Mouse (Mus musculus): ENCODE measurements around the gene Olfr1412. TPM values are rescaled to one million over a fixed set of nuclear protein-coding genes. Genes with fewer than 3 reads are reported as not detected.

Gene Olfr1412
- polyA plus RNA-seq, 1 experiment from 2014 or later, result not detected

DNA sequence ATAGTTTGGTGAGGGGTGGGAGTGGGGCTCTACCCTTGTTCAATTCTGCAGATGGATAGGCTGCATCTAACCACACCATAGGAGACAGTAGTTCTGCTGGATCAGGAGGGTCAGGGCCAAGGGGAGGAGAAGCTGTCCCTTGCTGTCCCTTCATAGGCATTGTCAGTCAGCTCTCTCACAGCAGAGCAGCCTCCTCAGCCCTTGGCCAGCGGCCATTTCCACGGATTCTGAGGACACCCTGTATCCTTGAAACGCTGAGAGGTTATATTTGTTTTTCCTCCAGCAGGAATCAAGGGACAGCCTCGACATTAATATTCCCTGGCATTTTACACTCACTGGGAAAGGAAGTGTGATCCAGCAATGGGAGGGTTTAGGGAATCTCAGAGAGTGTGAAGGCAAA lies 32.8 kb downstream of the Olfr1412 start:
- H3K9me3 ChIP-seq (replicated peaks), result no peaks in the 10 kb centered on the region
- no peak for DNase-seq (ENCODE audit: low spot score)
- no peaks in the 10 kb centered on the region for H3K27me3 ChIP-seq (ENCODE audit: low read depth, poor library complexity, severe bottlenecking)
- no peaks in the 10 kb centered on the region for H3K36me3 ChIP-seq
- H3K4me3 ChIP-seq, result no peak overlapping the region
- 73% methylated on average over 4 of the region's 4 CpGs for WGBS
- H3K4me1 ChIP-seq, result no peaks in the 10 kb centered on the region
- H3K27ac ChIP-seq, result no peak overlapping the region

DNA sequence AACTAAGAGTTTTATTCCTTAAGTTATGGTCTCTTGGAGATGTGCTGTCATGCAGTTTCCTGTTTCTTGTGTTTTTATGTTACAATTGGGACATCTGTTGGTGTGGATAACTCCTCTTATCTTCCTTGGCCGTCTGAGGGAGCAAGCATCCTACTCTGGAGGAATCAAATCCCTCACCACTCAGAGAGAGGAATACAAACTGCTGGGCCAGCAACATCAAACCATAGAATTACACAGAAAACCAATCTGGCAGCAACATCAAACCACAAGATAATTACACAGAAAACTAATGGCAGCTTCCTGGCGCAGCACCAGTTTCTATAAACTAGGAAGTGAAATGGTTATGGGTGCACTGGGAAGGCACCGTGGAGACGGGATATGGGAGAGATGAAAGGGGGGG lies 42.6 kb downstream of the Olfr1412 start:
- Histone ChIP-seq H3K36me3 (no peaks in the 10 kb centered on the region), H3K9me3 (replicated peaks) (no peaks in the 10 kb centered on the region), H3K27me3 (ENCODE audit: low read depth, poor library complexity, severe bottlenecking) (no peaks in the 10 kb centered on the region), H3K4me1 (no peaks in the 10 kb centered on the region), H3K4me3 (no peak overlapping the region), H3K27ac (no peak overlapping the region)
- DNase-seq (ENCODE audit: low spot score), result no peak
- 76% methylated on average over 4 of the region's 4 CpGs for WGBS

DNA sequence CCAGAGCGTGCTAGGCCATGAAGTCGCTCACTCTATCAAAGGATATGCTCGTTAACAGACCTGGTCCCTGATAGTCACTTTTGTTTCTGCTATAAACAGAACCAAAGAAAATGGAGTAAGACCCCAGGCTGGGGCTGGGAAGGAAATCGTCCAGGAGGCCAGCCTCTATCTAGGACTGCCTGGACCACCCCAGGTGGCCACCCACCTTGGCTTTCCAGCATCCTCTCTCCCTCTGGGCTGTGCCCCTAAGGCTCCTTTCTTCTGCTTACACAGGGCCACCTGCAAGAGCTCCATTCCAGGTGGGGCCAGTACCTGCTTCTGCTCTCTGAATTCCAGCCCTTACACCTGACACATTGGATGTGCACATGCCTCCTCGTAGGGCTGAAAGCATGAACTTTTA lies 46.6 kb downstream of the Olfr1412 start:
- H3K9me3 ChIP-seq (replicated peaks), result no peaks in the 10 kb centered on the region
- WGBS, result 79% methylated on average over 5 of the region's 5 CpGs
- no peak for DNase-seq (ENCODE audit: low spot score)

DNA sequence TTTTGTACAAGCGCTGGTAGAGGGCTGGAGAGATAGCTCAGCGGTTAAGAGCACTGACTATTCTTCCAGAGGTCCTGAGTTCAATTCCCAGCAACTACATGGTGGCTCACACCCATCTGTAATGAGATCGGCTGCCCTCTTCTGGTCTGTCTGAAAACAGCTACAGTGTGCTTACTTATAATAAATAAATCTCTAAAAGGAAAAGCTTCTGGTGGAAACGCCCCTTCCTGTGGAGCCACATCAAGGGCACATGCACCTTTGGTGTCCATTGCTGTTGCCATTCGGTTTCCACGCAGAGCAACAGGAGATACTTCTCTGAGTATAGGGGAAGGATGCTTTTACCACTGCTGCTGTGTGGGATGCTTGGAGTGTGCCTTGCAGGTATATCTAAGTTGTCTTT lies 47.4 kb downstream of the Olfr1412 start:
- Histone ChIP-seq H3K27me3 (ENCODE audit: low read depth, poor library complexity, severe bottlenecking) (no peaks in the 10 kb centered on the region), H3K27ac (no peak overlapping the region), H3K4me3 (no peak overlapping the region), H3K9me3 (replicated peaks) (no peaks in the 10 kb centered on the region), H3K36me3 (peaks cover 28% of the 10 kb centered on the region), H3K4me1 (no peaks in the 10 kb centered on the region)
- no peak for DNase-seq (ENCODE audit: low spot score)
- 68% methylated on average over 6 of the region's 6 CpGs for WGBS

More for the DNA sequence above, 46.6 kb downstream of the Olfr1412 start:
- H3K4me1 ChIP-seq, result no peaks in the 10 kb centered on the region
- H3K4me3 ChIP-seq, result no peak overlapping the region
- H3K27ac ChIP-seq, result no peak overlapping the region
- H3K36me3 ChIP-seq, result peaks cover 21% of the 10 kb centered on the region
- H3K27me3 ChIP-seq (ENCODE audit: low read depth, poor library complexity, severe bottlenecking), result no peaks in the 10 kb centered on the region

DNA sequence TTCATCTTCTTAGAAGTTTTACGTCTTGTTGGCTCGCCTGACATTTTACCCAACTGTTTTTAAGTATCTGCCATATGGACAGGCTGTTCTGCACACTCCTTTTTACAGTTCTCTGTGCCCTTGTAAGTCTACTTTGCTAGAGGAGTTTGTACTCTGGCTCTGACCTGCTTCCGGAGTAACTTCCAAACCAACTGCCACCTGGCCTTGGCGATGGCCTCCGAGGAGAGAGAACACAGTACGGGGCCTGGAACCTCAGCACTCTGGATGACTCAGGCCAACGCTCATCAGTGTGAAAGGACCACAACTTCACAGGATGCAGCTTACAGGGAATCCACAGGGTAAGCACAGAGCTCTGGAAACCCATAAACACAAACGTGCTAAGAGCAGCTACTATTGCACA lies 48.1 kb downstream of the Olfr1412 start:
- no peak overlapping the region for H3K27ac ChIP-seq
- H3K36me3 ChIP-seq, result peaks cover 36% of the 10 kb centered on the region
- H3K4me1 ChIP-seq, result no peaks in the 10 kb centered on the region
- no peaks in the 10 kb centered on the region for H3K27me3 ChIP-seq (ENCODE audit: low read depth, poor library complexity, severe bottlenecking)
- no peaks in the 10 kb centered on the region for H3K9me3 ChIP-seq (replicated peaks)
- WGBS, result 88% methylated on average over 8 of the region's 8 CpGs
- DNase-seq (ENCODE audit: low spot score), result no peak
- no peak overlapping the region for H3K4me3 ChIP-seq

DNA sequence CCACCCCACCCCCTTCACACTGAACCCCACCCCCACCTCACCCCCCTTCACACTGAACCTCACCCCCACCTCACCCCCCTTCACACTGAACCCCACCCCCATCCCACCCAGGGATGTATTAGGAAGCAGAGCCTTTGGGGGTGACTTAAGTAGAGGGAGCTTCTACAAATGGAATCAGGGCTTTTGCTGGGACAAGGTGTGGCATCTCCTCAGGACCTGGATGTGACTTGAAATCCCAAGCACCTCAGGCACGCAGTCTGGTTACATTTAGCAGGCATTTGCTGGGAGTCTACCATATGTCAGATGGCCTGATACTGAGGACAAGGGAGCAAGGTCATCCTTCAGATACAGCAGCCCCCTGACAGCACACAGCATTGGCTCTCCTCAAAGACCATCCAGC lies 49.0 kb downstream of the Olfr1412 start:
- H3K4me1 ChIP-seq, result no peaks in the 10 kb centered on the region
- no peaks in the 10 kb centered on the region for H3K9me3 ChIP-seq (replicated peaks)
- H3K27ac ChIP-seq, result peak overlapping the region; percentile 50; the same call in 1 of the 2 replicates
- no peaks in the 10 kb centered on the region for H3K27me3 ChIP-seq (ENCODE audit: low read depth, poor library complexity, severe bottlenecking)
- no peak overlapping the region for H3K4me3 ChIP-seq
- DNase-seq (ENCODE audit: low spot score), result no peak
- peaks cover 44% of the 10 kb centered on the region for H3K36me3 ChIP-seq
- 64% methylated on average over 1 of the region's 1 CpGs for WGBS

DNA sequence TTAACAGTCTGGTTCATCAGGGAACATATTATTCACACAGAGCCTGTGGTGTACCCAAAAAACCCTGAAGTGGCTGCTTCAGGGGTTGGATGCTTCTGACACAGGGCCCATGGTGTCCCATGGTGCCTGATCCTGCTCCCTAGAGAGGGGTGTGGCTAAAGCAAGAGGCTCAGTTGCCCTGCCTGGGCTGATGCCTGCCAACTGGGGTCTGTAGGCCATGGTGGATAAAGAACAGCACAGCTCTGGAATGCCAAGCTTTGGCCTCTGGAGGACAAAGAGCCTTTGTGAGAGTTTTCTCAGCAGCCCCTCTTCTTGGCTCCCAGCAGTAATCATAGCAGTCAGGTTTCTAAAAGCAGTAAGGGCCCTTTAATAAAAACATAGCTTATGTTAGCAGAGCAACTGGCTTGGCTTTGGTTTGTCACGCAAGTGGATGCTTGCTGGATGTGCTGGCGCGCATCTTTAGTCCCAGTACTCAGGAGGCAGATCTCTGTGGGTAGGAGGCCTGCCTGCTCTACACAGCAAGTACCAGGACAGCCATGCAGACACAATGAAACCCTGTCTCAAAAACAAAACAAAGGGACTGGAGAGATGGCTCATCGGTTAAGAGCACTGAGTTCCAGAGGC lies 49.5 kb downstream of the Olfr1412 start:
- Histone ChIP-seq H3K9me3 (replicated peaks) (no peaks in the 10 kb centered on the region), H3K27me3 (ENCODE audit: low read depth, poor library complexity, severe bottlenecking) (no peaks in the 10 kb centered on the region), H3K4me1 (0 out of 2 replicates have a peak, but pooled peaks cover 3% of the 10 kb centered on the region), H3K27ac (peak overlapping the region; percentile 50; the same call in 1 of the 2 replicates), H3K36me3 (peaks cover 50% of the 10 kb centered on the region), H3K4me3 (no peak overlapping the region)
- no peak for DNase-seq (ENCODE audit: low spot score)
- 86% methylated on average over 4 of the region's 4 CpGs for WGBS

DNA sequence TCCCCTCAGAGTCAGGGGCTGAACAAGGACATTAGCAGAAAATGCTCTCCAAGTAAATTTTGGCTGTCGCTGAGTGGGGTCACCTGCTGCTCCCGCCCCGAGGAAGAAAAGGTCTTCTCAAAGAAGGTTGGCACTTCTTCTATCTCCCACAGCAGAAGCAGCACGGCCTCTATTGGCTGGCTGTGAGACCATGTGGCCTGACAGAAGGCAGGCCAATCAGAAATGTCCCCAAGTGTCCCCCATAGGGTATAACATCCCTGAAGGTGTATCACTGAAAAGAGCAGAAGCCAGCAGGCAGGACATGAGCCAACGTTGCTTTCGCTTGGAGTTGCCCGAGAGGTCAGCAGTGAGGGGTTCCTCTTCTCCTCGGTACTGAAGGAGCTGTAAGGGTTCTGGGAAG lies 50.4 kb downstream of the Olfr1412 start:
- 85% methylated on average over 8 of the region's 8 CpGs for WGBS
- no peak for DNase-seq (ENCODE audit: low spot score)
- H3K27me3 ChIP-seq (ENCODE audit: low read depth, poor library complexity, severe bottlenecking), result no peaks in the 10 kb centered on the region
- no peaks in the 10 kb centered on the region for H3K9me3 ChIP-seq (replicated peaks)
- no peak overlapping the region; the same call in 1 of the 2 replicates for H3K27ac ChIP-seq
- peaks cover 12% of the 10 kb centered on the region for H3K4me1 ChIP-seq
- H3K36me3 ChIP-seq, result peaks cover 51% of the 10 kb centered on the region
- H3K4me3 ChIP-seq, result no peak overlapping the region

DNA sequence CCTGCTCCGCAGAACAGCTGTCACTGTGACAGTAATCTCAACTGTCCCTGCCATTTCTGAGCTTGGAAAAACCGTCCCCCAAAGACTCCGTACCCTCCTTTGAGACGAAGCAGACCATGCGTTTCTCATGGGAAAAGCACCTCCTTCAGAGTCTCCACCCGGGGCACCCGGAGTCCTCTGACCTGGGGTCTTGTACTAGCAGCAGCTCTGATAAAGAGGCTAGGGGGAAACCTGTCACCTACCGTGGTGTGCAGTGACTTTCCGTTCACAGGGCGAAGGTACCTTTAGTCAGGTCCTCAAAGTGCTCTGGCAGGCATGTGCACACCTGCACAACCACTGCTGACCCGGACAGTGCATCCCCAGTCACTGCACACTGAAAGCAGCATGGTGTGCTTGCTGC lies 51.1 kb downstream of the Olfr1412 start:
- Histone ChIP-seq H3K27me3 (ENCODE audit: low read depth, poor library complexity, severe bottlenecking) (no peaks in the 10 kb centered on the region), H3K4me3 (no peak overlapping the region), H3K4me1 (peaks cover 15% of the 10 kb centered on the region), H3K9me3 (replicated peaks) (no peaks in the 10 kb centered on the region), H3K36me3 (peaks cover 51% of the 10 kb centered on the region), H3K27ac (no peak overlapping the region)
- no peak for DNase-seq (ENCODE audit: low spot score)
- WGBS, result 95% methylated on average over 11 of the region's 11 CpGs

DNA sequence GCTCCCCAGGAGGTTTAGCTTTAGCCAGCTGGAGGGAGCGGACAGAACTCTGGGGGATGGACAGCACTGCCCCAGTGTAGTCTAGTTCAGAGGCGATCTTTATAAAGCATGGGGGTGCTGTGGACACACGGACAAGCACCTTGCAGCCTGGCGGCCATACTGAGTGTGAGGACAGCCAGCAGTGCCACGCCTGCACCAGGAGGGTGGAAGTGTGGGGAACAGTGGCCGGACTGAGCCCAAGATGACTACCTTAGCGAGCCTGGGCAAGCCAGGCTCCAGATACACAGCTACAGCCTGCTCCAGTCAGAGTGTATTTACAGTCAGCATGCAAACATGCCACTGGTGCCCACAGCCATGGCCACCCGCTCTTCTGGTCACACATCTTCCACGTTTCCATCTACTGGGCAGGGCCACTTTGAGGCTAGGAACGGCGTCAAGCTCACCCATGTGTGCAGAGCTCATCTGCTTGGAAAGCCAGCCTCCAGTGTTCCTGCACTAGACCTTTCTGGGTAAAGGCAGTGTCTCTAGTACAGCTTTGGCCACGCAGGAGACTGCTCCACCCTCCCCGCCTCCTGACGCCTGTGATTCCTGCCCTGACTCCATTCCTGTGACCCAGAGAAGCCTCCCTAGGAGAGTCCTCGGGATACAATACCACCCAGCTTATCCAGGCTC lies 52.1 kb downstream of the Olfr1412 start:
- WGBS, result 94% methylated on average over 15 of the region's 15 CpGs
- no peak overlapping the region for H3K4me3 ChIP-seq
- H3K27me3 ChIP-seq (ENCODE audit: low read depth, poor library complexity, severe bottlenecking), result no peaks in the 10 kb centered on the region

DNA sequence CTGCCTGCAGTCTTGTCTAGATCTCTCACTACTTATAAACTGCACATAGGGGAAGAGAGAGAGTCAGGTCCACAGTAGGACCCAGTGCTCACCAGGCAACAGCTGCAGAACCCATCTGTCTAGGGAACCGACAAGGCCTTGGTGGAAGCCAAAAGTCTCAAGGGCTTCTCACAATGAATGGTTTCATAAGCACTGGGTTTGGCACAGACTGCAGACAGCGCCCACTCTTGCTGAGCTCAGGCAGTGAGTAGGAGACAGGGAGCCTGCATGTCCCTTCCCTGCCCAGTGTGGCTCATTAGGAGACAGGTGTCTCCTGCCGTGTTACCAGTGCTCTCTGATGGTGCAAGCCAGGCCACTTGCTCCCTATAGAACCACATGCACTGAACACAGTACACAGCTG lies 52.6 kb downstream of the Olfr1412 start:
- H3K27me3 ChIP-seq (ENCODE audit: low read depth, poor library complexity, severe bottlenecking), result no peaks in the 10 kb centered on the region
- WGBS, result 94% methylated on average over 3 of the region's 3 CpGs
- H3K27ac ChIP-seq, result no peak overlapping the region
- H3K9me3 ChIP-seq (replicated peaks), result no peaks in the 10 kb centered on the region
- peaks cover 25% of the 10 kb centered on the region for H3K4me1 ChIP-seq
- DNase-seq (ENCODE audit: low spot score), result no peak
- H3K36me3 ChIP-seq, result peaks cover 51% of the 10 kb centered on the region
- H3K4me3 ChIP-seq, result no peak overlapping the region

More for the DNA sequence above, 52.1 kb downstream of the Olfr1412 start:
- H3K4me1 ChIP-seq, result peaks cover 23% of the 10 kb centered on the region
- H3K9me3 ChIP-seq (replicated peaks), result no peaks in the 10 kb centered on the region
- no peak for DNase-seq (ENCODE audit: low spot score)
- H3K36me3 ChIP-seq, result peaks cover 51% of the 10 kb centered on the region
- no peak overlapping the region for H3K27ac ChIP-seq

DNA sequence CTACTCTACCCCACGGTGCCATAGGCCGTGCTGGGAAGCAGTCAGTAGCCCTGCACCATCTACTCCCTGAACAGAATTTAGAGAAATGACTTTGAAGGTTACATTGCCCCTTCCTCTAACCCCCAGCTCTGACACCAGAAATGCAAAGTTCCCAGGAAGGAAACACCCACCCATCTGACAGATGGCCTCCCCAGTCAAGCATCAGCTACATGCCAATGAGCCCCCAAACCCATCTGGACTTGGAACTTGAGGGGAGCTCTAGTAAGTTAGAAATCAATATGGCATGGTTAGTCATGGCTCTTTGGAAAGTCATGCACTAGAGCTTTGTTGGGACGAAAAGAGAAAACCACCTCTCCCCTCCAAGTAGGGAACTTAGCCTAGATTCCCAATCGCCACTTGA lies 53.2 kb downstream of the Olfr1412 start:
- H3K36me3 ChIP-seq, result peaks cover 51% of the 10 kb centered on the region
- peaks cover 25% of the 10 kb centered on the region for H3K4me1 ChIP-seq
- no peak overlapping the region for H3K4me3 ChIP-seq
- DNase-seq (ENCODE audit: low spot score), result no peak
- 95% methylated on average over 4 of the region's 4 CpGs for WGBS
- no peak overlapping the region for H3K27ac ChIP-seq
- H3K9me3 ChIP-seq (replicated peaks), result no peaks in the 10 kb centered on the region
- no peaks in the 10 kb centered on the region for H3K27me3 ChIP-seq (ENCODE audit: low read depth, poor library complexity, severe bottlenecking)

DNA sequence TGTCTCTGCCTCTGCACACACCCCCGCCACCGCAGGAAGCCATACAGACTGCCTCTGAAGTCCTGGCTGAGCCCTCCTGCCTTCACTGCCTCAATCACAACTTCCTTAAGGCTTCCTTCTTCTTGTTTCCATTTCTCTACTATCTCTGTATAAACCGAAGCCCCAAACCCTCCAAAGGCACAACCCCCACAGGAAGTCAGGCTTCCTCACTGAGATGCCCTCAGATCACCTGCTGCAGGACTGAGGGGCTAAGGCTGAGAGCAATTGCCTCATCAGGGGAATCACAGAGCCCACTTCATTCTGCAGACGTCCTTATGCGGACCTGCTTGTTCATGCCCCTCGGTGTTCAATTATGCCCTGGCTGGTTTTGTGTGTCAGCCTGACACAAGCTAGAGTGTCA lies 54.8 kb downstream of the Olfr1412 start:
- no peaks in the 10 kb centered on the region for H3K9me3 ChIP-seq (replicated peaks)
- WGBS, result 91% methylated on average over 6 of the region's 6 CpGs

More for the DNA sequence above, 54.8 kb downstream of the Olfr1412 start:
- H3K27me3 ChIP-seq (ENCODE audit: low read depth, poor library complexity, severe bottlenecking), result no peaks in the 10 kb centered on the region
- peak overlapping the region; percentile 85; the same call in 1 of the 2 replicates for H3K4me3 ChIP-seq
- peaks cover 47% of the 10 kb centered on the region for H3K36me3 ChIP-seq
- no peak overlapping the region for H3K27ac ChIP-seq
- no peak for DNase-seq (ENCODE audit: low spot score)
- H3K4me1 ChIP-seq, result peaks cover 25% of the 10 kb centered on the region
